Mouse (Mus musculus): ENCODE measurements at regions not wholly inside any gene's neighbourhood (a gene's known extent, or its start where the extent isn't known, plus 50 kb on each side); places are given as distances from the start of the nearest gene placed in this dataset.

- H3K4me3 ChIP-seq: no peak overlapping the region
- H3K4me2 ChIP-seq (ENCODE audit: low read depth): no peak overlapping the region
- H3K79me2 ChIP-seq (ENCODE audit: control insufficient read depth, insufficient read depth): no peaks in the 10 kb centered on the region
- TF ChIP-seq TCF12 (IDR thresholded peaks at IDR 0.05; ENCODE audit: insufficient read depth, poor library complexity, severe bottlenecking) (no peak), CEBPB (IDR thresholded peaks at IDR 0.05; ENCODE audit: insufficient read depth, poor library complexity, severe bottlenecking) (no peak), SRF (IDR thresholded peaks at IDR 0.05; ENCODE audit: control insufficient read depth, insufficient read length, low read depth) (no peak), E2F4 (IDR thresholded peaks at IDR 0.05; ENCODE audit: insufficient read depth) (no peak), MYOD1 (IDR thresholded peaks at IDR 0.05; ENCODE audit: control insufficient read depth in 1 of 3, insufficient read length in 2 of 3, low read depth in 2 of 3) (no peak), REST (IDR thresholded peaks at IDR 0.05; ENCODE audit: insufficient read depth, insufficient read length) (no peak), TCF3 (IDR thresholded peaks at IDR 0.05; ENCODE audit: insufficient read length, low read depth) (no peak), MYOG (IDR thresholded peaks at IDR 0.05; ENCODE audit: control insufficient read depth in 1 of 3, insufficient read depth in 1 of 3, insufficient read length in 2 of 3, low read depth in 2 of 3) (no peak)
- H3K36me3 ChIP-seq (ENCODE audit: control insufficient read depth, insufficient read depth): no peaks in the 10 kb centered on the region
- no peaks in the 10 kb centered on the region for H3K27me3 ChIP-seq (ENCODE audit: control insufficient read depth, insufficient read depth, insufficient read length)
- no peak overlapping the region for H3ac ChIP-seq (ENCODE audit: control insufficient read depth, insufficient read length)
These were observed 120.1 kb upstream of the Gm26657 start for GRCm38 (mm10) chr4:56619803-56620202.

GRCm38 (mm10) chr4:56619054-56619453 is 120.8 kb upstream of the Gm26657 start:
- H3ac ChIP-seq (ENCODE audit: control insufficient read depth, insufficient read length): no peak overlapping the region
- H3K27me3 ChIP-seq (ENCODE audit: control insufficient read depth, insufficient read depth, insufficient read length): no peaks in the 10 kb centered on the region
- peak overlapping the region; percentile 13 for H3K4me2 ChIP-seq (ENCODE audit: low read depth)
- TF ChIP-seq MYOG (IDR thresholded peaks at IDR 0.05; ENCODE audit: control insufficient read depth in 1 of 3, insufficient read depth in 1 of 3, insufficient read length in 2 of 3, low read depth in 2 of 3) (no peak), POLR2A (IDR thresholded peaks at IDR 0.05; ENCODE audit: insufficient read length, low read depth) (no peak), MAX (IDR thresholded peaks at IDR 0.05; ENCODE audit: low read depth) (no peak), SRF (IDR thresholded peaks at IDR 0.05; ENCODE audit: control insufficient read depth, insufficient read length, low read depth) (no peak), POLR2AphosphoS2 (IDR thresholded peaks at IDR 0.05; ENCODE audit: insufficient read length, low read depth) (no peak), MYOD1 (IDR thresholded peaks at IDR 0.05; ENCODE audit: control insufficient read depth in 1 of 3, insufficient read length in 2 of 3, low read depth in 2 of 3) (no peak), REST (IDR thresholded peaks at IDR 0.05; ENCODE audit: insufficient read depth, insufficient read length) (no peak), TCF12 (IDR thresholded peaks at IDR 0.05; ENCODE audit: insufficient read depth, poor library complexity, severe bottlenecking) (no peak), E2F4 (IDR thresholded peaks at IDR 0.05; ENCODE audit: insufficient read depth) (no peak), CEBPB (IDR thresholded peaks at IDR 0.05; ENCODE audit: insufficient read depth, poor library complexity, severe bottlenecking) (no peak), TCF3 (IDR thresholded peaks at IDR 0.05; ENCODE audit: insufficient read length, low read depth) (no peak), USF1 (IDR thresholded peaks at IDR 0.05; ENCODE audit: low read depth) (no peak)
- H3K36me3 ChIP-seq (ENCODE audit: control insufficient read depth, insufficient read depth): no peaks in the 10 kb centered on the region
- no peaks in the 10 kb centered on the region for H3K79me2 ChIP-seq (ENCODE audit: control insufficient read depth, insufficient read depth)
- no peak overlapping the region for H3K4me3 ChIP-seq

DNA sequence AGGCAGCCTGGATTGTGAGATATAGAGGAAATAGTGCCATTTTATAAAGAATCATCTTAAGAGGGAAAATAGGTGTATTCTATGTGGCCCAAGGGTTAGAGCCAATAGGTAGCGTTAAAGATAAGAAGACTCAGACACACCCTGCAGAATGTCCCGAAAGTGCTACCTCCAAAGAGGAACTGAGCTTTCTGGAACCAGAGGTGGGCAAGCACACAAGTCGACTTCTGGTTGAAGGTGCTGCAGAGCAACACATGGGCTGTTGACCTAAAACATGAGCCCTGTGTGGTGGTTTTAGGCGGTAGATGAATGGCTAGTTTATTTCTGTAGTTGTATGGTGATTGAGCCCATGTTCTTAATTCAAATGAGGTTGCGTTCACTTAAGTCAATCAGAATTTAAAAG is 121.4 kb upstream of the Gm26657 start:
- Histone ChIP-seq H3K27me3 (ENCODE audit: control insufficient read depth, insufficient read depth, insufficient read length) (no peaks in the 10 kb centered on the region), H3K79me2 (ENCODE audit: control insufficient read depth, insufficient read depth) (no peaks in the 10 kb centered on the region), H3K4me3 (no peak overlapping the region), H3ac (ENCODE audit: control insufficient read depth, insufficient read length) (no peak overlapping the region), H3K4me2 (ENCODE audit: low read depth) (no peak overlapping the region), H3K36me3 (ENCODE audit: control insufficient read depth, insufficient read depth) (no peaks in the 10 kb centered on the region)
- TF ChIP-seq USF1 (IDR thresholded peaks at IDR 0.05; ENCODE audit: low read depth) (no peak), POLR2AphosphoS2 (IDR thresholded peaks at IDR 0.05; ENCODE audit: insufficient read length, low read depth) (no peak), SRF (IDR thresholded peaks at IDR 0.05; ENCODE audit: control insufficient read depth, insufficient read length, low read depth) (no peak), MYOD1 (IDR thresholded peaks at IDR 0.05; ENCODE audit: control insufficient read depth in 1 of 3, insufficient read length in 2 of 3, low read depth in 2 of 3) (no peak), MYOG (IDR thresholded peaks at IDR 0.05; ENCODE audit: control insufficient read depth in 1 of 3, insufficient read depth in 1 of 3, insufficient read length in 2 of 3, low read depth in 2 of 3) (no peak), REST (IDR thresholded peaks at IDR 0.05; ENCODE audit: insufficient read depth, insufficient read length) (no peak), POLR2A (IDR thresholded peaks at IDR 0.05; ENCODE audit: insufficient read length, low read depth) (no peak), TCF3 (IDR thresholded peaks at IDR 0.05; ENCODE audit: insufficient read length, low read depth) (no peak), TCF12 (IDR thresholded peaks at IDR 0.05; ENCODE audit: insufficient read depth, poor library complexity, severe bottlenecking) (no peak), E2F4 (IDR thresholded peaks at IDR 0.05; ENCODE audit: insufficient read depth) (no peak), MAX (IDR thresholded peaks at IDR 0.05; ENCODE audit: low read depth) (no peak), CEBPB (IDR thresholded peaks at IDR 0.05; ENCODE audit: insufficient read depth, poor library complexity, severe bottlenecking) (no peak)

- no peaks in the 10 kb centered on the region for H3K79me2 ChIP-seq (ENCODE audit: control insufficient read depth, insufficient read depth)
- H3ac ChIP-seq (ENCODE audit: control insufficient read depth, insufficient read length): no peak overlapping the region
- H3K4me2 ChIP-seq (ENCODE audit: low read depth): peak overlapping the region; percentile 43
- TF ChIP-seq TCF12 (IDR thresholded peaks at IDR 0.05; ENCODE audit: insufficient read depth, poor library complexity, severe bottlenecking) (no peak), TCF3 (IDR thresholded peaks at IDR 0.05; ENCODE audit: insufficient read length, low read depth) (no peak), REST (IDR thresholded peaks at IDR 0.05; ENCODE audit: insufficient read depth, insufficient read length) (no peak), MAX (IDR thresholded peaks at IDR 0.05; ENCODE audit: low read depth) (no peak), MYOD1 (IDR thresholded peaks at IDR 0.05; ENCODE audit: control insufficient read depth in 1 of 3, insufficient read length in 2 of 3, low read depth in 2 of 3) (no peak), MYOG (IDR thresholded peaks at IDR 0.05; ENCODE audit: control insufficient read depth in 1 of 3, insufficient read depth in 1 of 3, insufficient read length in 2 of 3, low read depth in 2 of 3) (no peak), E2F4 (IDR thresholded peaks at IDR 0.05; ENCODE audit: insufficient read depth) (no peak), POLR2A (IDR thresholded peaks at IDR 0.05; ENCODE audit: insufficient read length, low read depth) (no peak), SRF (IDR thresholded peaks at IDR 0.05; ENCODE audit: control insufficient read depth, insufficient read length, low read depth) (no peak), CEBPB (IDR thresholded peaks at IDR 0.05; ENCODE audit: insufficient read depth, poor library complexity, severe bottlenecking) (no peak), USF1 (IDR thresholded peaks at IDR 0.05; ENCODE audit: low read depth) (no peak), POLR2AphosphoS2 (IDR thresholded peaks at IDR 0.05; ENCODE audit: insufficient read length, low read depth) (no peak)
- H3K27me3 ChIP-seq (ENCODE audit: control insufficient read depth, insufficient read depth, insufficient read length): no peaks in the 10 kb centered on the region
- no peak overlapping the region for H3K4me3 ChIP-seq
- H3K36me3 ChIP-seq (ENCODE audit: control insufficient read depth, insufficient read depth): no peaks in the 10 kb centered on the region
These were observed 122.1 kb upstream of the Gm26657 start for GRCm38 (mm10) chr4:56617661-56618360.

Measured in myocyte (in vitro differentiated cells).